Mouse (Mus musculus): ENCODE results near the gene Tbc1d16.

Gene Tbc1d16

DNA sequence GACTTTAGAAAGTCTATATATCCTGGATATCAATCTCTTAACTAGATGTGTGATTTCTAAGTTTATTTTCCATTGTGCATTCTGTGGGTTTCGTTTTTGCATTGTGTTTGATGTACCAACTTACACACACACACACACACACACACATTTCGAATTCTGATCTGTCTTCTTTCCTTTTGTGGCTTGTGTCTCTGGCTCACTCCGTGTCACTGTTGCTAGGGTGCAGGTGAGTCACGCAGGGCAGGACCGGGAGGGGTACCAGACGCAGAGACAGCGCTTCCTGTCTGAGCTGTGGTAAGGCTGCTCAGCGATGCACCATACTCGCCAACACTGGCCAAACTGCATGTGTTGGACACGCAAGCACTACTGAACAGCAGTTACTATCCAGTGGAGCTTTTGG, 62.3 kb downstream of the Tbc1d16 start:
- DNase-seq, result no peak

DNA sequence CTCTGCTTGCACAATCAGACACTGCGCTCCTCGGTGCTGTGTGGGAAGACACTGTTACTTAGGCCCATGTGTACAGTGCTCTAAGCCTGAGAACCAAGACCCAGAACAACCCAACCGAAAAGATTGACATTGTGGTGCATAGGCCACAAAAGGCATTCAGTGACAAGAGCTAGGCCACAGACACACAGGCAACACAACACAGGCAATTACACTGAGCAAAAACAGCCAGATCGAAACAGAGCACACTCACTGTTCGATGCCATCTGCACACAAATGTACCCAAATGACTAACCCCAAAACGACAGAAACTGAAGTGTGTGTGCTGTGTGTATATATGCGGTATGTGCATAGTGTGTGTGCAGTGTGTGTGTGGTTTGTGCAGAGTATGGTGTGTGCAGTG, 63.9 kb downstream of the Tbc1d16 start:
- no peak for DNase-seq

DNA sequence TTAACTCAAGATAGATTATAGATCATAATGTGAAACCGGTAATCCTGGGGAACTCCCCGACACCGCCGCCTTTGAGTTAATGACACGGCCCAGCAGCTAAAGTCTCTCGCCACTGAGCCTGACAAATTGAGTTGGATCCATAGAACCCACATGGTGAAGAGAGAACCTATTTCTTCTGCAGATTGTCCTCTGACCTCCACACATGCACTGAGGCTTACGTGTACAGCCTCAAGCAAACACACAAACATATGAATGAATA, 64.6 kb downstream of the Tbc1d16 start:
- no peak for DNase-seq

DNA sequence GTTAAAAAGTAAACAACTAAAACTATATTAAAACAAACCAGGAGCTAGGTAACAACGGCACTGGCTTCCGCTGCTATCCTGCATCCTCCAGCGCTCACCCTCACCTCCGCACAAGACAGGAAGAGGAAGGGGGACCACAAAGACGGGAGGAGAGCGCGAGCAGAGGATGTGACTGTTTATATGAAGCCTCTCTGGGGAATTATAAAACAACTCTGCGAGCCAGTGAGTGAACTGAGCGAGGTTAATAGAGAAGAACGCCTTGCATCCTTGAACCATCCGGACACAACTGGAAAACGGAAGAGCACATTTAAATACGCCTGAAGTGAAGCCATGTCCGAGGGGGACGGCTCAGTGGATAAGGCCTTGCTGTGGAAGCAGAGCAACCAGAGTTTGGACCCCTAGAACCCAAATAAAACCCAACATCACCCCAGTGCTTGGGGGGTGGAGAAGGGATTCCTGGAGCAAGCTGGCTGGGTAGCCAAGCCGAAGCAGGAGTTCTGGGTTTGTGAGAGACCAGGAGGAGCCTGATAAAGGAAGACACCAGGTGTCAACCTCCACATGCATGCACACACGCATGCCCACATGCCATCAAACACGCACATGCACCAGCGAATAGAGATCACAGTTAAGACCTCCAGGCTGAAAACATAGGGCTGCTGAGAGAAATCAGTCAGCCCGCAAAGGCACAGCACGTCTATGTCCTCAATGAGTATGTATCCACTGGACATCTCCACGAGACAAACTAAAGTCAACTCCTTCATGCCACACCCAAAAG, 65.2 kb downstream of the Tbc1d16 start:
- no peak for DNase-seq

DNA sequence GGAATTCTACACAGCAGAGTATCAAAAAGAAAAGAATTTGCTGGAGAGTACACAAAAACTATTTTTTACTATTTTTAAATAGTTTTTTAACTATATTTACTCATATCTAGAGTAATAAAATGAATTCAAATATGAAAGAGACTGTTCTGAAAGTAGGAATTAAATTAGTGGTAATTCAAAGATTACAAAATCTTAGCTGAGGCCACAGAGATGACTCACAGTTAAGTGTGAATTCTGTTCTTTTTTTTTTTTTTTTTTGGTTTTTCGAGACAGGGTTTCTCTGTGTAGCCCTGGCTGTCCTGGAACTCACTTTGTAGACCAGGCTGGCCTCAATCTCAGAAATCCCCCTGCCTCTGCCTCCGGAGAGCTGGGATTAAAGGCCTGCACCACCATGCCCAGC, 66.6 kb downstream of the Tbc1d16 start:
- no peak for DNase-seq

DNA sequence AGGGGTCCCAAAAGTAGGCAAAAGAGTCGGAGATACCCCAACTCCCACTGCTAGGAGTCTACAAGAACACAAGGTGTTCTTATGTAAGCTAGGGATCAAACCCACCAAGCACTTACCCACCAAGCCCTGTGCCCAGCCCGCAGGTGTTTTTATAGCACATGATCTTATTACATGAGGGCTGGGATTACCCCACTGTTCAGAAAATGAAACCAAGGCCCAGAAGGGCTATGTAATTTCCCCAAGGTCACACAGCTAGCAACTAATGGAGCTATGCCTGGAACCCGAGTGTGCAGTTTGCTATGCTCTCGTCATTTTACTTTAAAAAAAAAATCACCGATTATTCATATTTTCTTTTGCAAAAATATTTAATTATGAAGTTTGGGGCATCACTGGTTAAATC, 68.2 kb downstream of the Tbc1d16 start:
- DNase-seq, result no peak

DNA sequence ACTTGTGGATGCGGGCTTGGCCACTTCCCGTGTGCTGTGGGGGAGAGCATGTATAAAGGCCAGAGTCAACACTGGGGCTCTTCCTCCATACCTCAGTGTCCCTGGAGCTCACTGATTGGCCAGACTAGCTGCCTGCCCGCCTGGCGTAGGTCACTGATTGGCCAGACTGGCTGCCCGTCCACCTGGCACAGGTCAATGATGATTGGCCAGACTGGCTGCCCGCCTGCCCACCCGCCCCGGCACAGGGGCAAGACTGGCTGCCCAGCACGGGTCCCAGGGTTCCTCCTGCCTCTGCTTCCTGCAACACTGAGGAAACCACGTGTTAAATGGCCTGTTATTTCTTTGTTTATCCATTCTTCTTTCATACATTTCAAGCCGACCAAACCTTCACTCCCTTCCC, 68.8 kb downstream of the Tbc1d16 start:
- DNase-seq, result no peak

DNA sequence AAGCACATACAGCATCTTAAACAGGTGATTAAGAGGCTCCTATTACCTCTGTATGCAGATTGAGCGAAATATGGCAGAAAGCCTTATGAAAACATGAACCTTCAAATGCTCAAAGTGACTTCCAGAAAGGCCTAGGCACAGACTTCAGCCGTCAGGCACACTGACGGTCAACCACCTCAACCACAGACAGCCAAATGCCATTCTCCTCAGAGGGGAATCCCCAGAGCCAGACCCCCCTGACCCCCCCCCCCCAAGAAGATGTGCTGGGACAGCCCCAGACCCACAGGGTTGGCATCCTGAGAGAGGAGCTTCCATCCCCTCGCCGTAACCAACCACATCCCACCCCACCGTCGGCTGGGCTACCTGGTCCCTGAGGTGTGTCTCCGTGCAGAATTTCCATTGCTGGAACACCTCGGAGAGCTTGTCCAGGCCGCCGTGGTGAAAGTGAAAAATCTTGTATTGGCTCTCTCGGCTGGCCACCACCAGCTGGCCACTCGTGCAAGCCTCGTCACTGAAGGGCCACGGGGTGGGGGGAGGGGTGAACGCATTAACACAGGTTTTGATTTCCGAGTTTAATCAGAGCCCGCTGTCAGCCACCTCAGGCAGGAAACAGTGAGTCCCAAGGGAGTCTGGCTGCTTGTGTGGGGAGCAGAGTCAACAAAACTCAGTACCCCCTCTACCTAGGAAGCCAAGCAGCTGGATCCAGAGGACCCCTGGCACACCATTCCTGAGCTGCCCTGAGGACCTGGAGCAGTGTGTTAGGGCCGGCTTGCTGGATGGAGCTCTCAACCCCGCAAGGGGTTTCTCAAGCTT, 70.7 kb downstream of the Tbc1d16 start:
- DNase-seq, result no peak

DNA sequence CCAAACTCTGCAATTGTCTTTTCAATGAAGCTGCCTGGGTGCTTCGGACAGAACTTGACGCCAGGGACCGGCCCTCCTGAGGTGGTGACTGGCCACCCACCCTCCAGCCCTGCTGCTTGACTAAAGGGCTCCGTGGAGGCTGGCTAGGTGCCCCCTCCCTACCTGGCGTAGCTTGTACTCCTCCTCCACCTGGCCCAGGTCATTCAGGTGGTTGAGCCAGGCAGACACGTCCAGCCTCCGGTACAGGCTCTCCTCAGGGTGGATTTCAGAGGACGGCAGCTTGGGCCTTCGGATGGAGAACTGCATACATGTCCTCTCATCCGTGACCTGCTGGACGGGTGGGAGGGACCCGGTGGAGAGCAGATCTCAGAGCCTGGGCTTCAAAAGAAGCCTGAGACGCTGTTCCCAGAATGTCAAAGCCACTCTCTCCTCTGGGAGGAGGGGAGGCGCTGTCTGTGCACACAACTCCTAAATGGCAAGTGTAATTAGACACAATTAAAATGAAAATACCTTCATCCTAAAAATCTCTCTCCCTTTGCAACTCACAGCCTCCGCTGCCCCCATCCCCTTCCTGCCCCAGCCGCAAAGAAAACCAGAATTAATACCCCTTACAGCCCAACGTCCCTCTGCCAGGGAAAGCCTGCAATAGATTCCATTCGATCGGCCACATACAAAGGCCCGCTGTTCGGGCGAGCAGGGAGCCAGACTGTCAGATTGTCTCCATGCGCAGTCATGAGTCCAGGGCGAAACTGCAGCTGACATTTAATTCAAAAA, 71.6 kb downstream of the Tbc1d16 start:
- no peak for DNase-seq

DNA sequence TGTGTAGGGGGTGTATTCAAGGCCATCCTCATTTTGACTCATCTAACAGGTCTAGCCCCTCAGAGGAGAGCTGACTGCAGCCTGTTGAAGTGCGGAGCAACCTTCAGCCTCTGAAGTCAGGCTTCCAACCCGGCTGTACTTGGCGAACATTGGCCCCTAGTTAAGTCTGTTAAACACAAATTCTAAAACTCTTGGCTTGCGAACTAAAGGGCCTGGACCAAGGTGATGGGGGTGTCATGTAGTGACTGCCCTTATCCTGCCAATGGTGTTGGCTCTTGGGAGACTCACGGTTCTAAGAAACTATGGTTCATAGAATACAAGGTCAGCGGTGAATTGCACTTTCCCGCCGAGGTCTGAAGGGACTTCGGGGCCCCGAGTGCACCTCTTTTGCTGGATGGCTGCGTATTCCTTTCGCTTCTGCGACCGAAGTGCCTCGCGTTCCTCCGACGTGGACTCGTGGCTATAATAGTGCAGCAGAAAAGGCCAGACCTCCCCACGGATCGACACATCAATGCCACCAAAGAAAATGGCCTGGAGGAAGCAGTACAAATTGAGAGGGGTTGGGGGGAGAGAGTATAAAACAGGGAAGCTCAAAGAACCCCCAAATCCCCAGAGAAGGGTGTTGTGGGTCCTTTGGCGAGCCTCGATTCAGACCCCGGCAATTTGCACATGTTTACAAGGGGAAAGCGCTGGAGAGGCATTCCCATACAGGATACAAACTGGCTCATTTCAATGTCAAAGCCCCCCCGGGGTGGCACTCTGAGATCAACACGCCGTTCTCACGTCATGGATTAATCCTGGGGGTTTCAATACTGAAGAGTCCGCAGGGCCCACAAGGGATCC, 72.4 kb downstream of the Tbc1d16 start:
- DNase-seq, result no peak

DNA sequence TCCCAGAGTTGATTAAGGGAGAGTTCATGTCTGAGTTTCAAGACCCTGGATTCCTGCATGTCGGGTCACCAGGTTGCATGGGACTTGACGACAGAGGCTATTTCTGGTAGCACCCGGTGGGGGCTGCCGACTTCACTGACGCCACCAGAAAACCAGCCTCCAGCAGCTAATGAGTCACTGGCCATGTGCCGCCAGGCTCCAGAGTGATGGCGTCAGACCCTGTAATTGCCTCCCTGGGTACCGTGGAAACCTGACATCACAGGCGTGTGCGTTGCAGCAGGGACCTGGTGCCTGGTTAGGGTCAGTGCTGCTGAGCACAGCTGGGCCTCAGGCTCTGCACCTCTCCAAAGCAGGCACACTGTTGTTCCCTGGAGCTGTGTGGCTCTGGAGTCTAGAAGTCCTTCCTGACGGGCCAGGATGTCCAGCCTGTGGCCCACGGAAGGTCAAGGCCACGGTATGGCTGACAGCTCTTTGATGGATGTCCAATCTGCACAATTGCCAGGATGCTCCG, 75.9 kb downstream of the Tbc1d16 start:
- no peak for DNase-seq

DNA sequence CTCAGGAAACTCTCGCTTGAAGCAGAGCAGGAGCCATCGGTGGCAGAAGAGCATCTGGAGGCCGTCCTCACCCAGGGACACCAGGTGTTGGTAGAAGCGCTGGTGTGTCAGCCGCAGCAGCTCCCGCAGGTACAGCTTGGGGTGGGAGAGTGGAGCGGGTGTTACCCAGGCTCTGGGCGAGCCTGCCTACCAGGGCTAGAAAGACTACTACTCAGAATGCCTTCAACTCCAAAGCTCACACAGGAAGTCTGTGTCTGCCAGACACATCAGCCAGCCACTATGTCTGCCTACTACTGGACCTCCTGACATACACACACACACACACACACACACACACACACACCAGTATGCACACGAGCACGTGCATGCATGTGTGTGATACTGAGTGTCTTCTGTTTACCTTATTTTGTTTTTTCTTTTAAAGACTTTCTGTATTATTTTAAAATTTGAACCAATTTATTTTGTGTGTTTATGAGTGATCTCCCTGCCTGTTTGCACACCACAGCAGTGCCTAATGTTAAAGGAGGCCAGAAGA, 77.2 kb downstream of the Tbc1d16 start:
- no peak for DNase-seq

DNA sequence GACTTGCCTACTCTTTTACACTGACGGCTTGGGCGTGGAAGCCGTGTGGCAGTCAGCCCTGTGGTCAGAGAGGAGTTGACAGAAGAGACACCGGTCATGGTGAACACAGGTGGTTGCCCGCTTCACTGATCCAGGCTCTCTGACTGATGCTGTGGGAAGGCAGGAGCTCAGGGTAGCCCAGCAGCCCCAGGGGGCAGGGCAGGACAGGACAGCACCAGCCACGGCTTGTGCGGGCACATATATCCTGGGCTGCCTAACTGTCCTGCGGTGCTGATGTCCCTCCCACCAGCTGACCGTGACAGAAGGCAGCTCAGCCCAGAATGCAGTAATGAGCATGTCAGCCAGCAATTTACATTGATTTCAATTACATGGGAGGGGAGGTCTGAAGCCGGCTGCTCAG, 77.9 kb downstream of the Tbc1d16 start:
- no peak for DNase-seq

DNA sequence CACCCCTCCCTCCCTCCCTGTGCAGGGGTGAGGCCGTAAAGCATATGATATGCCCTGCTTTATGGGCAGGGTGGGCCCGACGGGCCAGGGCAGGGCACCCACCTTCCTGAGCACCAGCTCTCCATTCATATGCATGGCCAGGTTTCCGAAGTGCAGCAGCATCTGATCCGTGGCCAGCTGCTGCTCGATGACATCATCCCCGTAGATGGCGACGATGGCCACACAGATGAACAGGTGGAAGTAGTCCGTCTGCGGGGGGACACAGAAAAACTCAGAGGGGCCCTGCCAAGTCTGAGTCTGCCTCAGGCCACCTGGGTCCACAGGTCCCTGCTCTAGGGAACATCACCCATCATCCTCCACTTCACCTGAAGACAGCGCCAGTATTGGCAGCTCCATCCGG, 79.5 kb downstream of the Tbc1d16 start:
- no peak for DNase-seq

DNA sequence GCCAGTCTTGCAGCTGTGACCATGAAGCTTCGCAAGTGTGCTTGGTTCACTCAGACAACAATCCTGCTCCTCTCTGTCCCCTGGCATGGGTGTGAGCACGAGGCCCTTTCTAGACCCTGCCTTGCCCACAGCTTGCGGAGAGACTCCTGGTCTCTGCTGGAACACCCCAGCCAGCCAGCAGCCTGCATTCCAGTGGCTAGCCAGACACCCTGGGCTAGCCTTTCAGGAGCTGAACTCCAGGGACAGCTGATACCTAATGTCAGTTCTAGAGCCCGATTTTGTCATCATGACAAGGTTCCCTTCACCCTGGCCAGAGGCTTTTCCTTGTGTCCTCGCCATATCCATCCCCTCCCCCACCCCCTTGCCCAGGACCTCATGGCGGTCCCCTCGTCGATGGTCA, 81.1 kb downstream of the Tbc1d16 start:
- DNase-seq, result no peak

DNA sequence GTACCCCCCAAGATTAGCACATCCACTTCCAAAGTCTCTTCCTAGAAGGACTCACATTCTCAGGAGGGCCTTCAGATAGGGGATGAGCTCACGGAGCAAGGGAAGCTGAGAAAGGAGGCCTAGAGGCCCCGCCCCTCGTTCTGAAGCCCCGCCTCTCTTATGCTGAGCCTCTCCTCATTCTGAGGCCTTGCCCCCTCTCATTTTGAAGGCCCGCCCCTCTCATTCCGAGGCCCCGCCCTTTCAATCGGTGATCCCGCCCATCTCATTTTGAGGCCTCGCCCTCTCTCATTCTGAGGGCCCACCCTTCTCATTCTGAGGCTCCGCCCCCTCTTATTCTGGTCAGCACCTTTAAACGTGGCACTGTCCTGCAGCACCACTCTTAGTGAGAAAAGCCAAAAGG, 82.2 kb downstream of the Tbc1d16 start:
- no peak for DNase-seq

DNA sequence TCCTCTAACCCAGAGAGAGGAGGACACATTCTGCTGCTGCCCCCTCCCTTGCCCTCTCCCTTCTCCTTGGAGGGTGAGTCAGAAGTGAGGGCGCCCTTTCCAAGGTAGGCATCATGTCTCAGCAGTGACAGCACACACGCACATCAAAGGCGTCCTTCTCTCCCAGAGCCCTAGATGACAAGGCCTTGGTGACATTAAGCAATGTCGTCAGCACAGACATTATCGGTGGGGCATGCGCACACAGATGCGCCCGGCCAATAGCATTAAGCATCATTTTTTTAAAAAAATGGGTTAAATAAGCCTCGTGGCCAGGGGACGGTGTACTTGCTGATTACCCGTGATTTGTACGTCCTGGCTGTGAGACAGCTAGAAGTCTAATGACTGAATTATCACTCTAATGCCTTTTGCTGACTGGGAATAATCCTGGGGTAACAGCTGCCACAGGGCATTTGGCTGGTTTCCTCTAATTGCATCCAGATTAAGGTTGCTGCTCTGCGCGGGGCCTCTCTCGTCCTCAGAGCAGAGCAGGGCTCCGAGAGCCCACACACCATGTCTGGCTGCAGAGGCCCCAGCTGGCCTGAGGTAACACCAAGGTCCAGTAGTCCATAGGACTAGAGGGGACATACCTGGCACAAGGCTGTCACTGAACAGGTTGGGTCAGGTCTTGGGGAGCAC, 83.4 kb downstream of the Tbc1d16 start:
- no peak for DNase-seq

DNA sequence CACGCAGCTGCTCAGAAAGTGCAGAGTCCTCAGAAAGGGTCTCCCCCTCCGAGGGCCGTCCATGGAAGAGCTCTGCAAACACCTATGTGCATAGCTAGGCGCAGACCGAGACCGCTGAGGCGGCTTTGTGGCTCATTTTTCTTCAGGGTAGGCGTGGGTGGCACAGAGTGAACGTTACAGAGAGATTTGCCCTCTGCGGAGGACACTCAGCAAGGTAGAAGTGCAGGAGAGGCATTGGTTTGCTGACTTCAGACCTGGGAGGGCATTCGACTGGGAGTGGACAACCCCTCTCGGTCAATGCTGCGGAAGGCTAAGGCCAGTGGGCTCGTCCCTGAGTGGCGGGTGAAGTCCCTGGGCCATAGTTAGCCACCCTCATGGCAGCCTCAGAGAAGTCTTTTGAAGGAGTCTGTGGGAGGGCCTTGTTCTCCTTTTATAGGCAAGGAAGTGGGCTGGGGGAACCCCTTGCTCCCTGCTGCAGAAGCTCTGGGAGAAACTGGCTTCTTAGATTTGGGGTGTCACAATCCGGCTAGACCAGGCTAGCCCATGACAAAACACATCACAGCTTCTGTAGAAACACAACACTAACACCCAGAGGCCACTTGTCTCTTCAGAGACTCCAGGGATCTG, 84.8 kb downstream of the Tbc1d16 start:
- no peak for DNase-seq

DNA sequence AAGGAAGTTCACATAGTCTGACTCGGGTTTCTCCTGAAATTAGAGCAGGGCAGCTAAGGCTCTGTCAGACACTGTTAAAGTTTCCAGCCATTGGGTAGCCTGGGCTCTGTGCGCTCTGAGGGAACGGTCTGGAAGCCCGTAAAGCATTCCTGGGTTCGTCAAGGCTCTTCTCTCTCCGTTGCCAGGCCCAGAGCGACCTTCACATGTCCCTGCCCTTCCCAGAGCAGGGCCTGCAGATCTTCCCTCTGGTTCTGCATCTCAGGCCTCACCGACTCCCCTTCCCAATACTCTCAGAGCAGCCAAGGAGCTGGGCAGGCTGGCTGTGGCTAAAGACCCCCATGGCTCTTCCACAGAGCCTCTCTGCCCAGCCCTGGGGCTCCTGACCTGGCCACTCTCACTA, 85.7 kb downstream of the Tbc1d16 start:
- DNase-seq, result no peak

DNA sequence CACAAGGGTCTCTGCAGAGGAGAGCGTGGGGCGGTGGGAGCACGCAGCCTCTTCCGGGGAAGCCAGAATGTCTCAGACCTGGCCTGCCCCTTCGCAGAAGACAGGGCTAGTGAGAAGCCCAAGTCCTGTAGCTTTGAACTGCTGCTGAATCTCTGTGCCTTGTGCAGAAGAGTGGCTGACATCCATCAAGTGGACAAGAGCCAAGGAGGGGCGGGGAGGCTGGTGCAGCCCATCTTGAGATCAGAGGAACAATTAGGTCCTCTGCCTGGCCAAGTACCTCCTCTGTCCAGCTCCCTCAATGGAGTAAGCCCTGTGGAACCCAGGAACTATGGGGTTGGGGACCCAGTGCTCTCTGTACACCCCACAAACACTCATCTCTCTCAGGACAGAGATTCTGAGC, 89.3 kb downstream of the Tbc1d16 start:
- no peak for DNase-seq

DNA sequence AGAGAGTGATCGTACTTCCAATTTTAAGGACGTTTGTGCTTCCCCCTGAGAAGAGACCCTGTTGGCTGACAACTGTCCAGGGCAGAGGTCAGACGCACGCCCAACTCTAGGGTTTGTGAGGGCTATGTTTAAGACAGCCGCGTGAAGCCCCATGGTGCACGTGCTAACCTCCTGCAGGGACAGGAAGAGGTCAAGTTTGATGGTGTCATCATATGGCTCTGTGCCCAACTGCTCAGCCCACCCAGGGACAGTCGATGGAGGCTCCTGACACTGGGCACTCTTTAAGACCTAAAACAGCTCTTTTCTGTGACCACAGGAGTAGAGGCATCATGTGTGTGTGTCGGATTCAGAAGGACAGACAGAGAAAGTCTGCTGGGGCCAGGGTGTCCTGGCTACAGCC, 90.1 kb downstream of the Tbc1d16 start:
- DNase-seq, result no peak
